Mouse (Mus musculus) MEL (cell line): ENCODE data around the gene Duoxa2. TPM values are rescaled to one million over a fixed set of nuclear protein-coding genes. Genes with fewer than 3 reads are reported as not detected.

Source experiments
- DNase-seq: peaks from one replicate; pipeline ENCODE4 v3.0.0; 2011; ENCODE audit warnings: low read depth, low spot score
- H3K27ac ChIP-seq: 2 replicates; pipeline ENCODE4 v1.5.1; 2012; ENCODE audit warnings: low read depth, mild to moderate bottlenecking, control low read depth, low read length, moderate library complexity; ENCODE audit not compliant: control insufficient read depth
- H3K27me3 ChIP-seq, 2 experiments: fragments of 150-350 bp in 1 of 2; sonication (generic) in 1 of 2; 2 replicates each; pipeline ENCODE4 v1.6.1; 2012; ENCODE audit warnings: low read length in 2 of 2, mild to moderate bottlenecking in 2 of 2, improper control_type of control experiment in 1 of 2, moderate library complexity in 1 of 2; ENCODE audit not compliant: insufficient read depth in 2 of 2, control insufficient read depth in 1 of 2
- H3K36me3 ChIP-seq, 2 experiments: 2 replicates each; pipeline ENCODE4 v1.6.1; 2012 to 2014; ENCODE audit warnings: low read length in 2 of 2, improper control_type of control experiment in 1 of 2, inconsistent platforms in 1 of 2, mild to moderate bottlenecking in 1 of 2; ENCODE audit not compliant: insufficient read depth in 2 of 2, control insufficient read depth in 1 of 2
- H3K4me1 ChIP-seq, 2 experiments: fragments of 150-350 bp in 1 of 2; sonication (generic) in 1 of 2; 2 replicates each; pipeline ENCODE4 v1.6.1; 2012; ENCODE audit warnings: low read length in 2 of 2, improper control_type of control experiment in 1 of 2, mild to moderate bottlenecking in 1 of 2; ENCODE audit not compliant: insufficient read depth in 2 of 2, control insufficient read depth in 1 of 2
- H3K4me3 ChIP-seq, 2 experiments: fragments of 150-350 bp in 1 of 2; sonication (generic) in 1 of 2; 2 replicates each; pipeline ENCODE4 v1.5.1; 2012; ENCODE audit warnings: low read depth in 2 of 2, low read length in 2 of 2, mild to moderate bottlenecking in 2 of 2, moderate library complexity in 2 of 2, control low read depth in 1 of 2, improper control_type of control experiment in 1 of 2; ENCODE audit not compliant: control insufficient read depth in 1 of 2, insufficient read depth in 1 of 2
- H3K79me2 ChIP-seq: 2 replicates; pipeline ENCODE4 v1.6.1; 2012; ENCODE audit warnings: mild to moderate bottlenecking, low read length, moderate library complexity; ENCODE audit not compliant: control insufficient read depth, poor library complexity, insufficient read depth
- H3K9ac ChIP-seq: 2 replicates; pipeline ENCODE4 v1.6.1; 2012; ENCODE audit warnings: low read depth, mild to moderate bottlenecking, control low read depth, low read length, moderate library complexity; ENCODE audit not compliant: control insufficient read depth, poor library complexity, severe bottlenecking
- H3K9me3 ChIP-seq: fragments of 150-350 bp; sonication (generic); replicated peaks from 2 replicates; pipeline ENCODE4 v1.6.1; 2012; ENCODE audit warnings: mild to moderate bottlenecking, low read length, improper control_type of control experiment, moderate library complexity; ENCODE audit not compliant: insufficient read depth
- BHLHE40 ChIP-seq: IDR thresholded peaks from 2 replicates; pipeline ENCODE4 v1.6.1; 2012; ENCODE audit warnings: low read depth, mild to moderate bottlenecking, inconsistent platforms, low read length, improper control_type of control experiment, borderline replicate concordance
- CHD2 ChIP-seq: IDR thresholded peaks from 2 replicates; pipeline ENCODE4 v1.6.1; 2011; ENCODE audit warnings: low read length, improper control_type of control experiment
- EP300 ChIP-seq, 2 experiments: IDR thresholded peaks; 2 replicates each; pipeline ENCODE4 v1.6.1; 2011; ENCODE audit warnings: improper control_type of control experiment in 2 of 2, low read length in 2 of 2, low read depth in 1 of 2, mild to moderate bottlenecking in 1 of 2
- ETS1 ChIP-seq: IDR thresholded peaks from 2 replicates; pipeline ENCODE4 v1.6.1; 2012; ENCODE audit warnings: low read depth, mild to moderate bottlenecking, inconsistent platforms, low read length, improper control_type of control experiment, moderate library complexity
- GABPA ChIP-seq: IDR thresholded peaks from 2 replicates; pipeline ENCODE4 v1.6.1; 2012; ENCODE audit warnings: low read depth, mild to moderate bottlenecking, inconsistent platforms, low read length, improper control_type of control experiment, moderate library complexity
- GATA1 ChIP-seq: IDR thresholded peaks from 2 replicates; pipeline ENCODE4 v1.6.1; 2011; ENCODE audit warnings: low read depth, low read length, improper control_type of control experiment
- HCFC1 ChIP-seq: IDR thresholded peaks from 2 replicates; pipeline ENCODE4 v1.6.1; 2012; ENCODE audit warnings: low read depth, mild to moderate bottlenecking, inconsistent platforms, low read length, improper control_type of control experiment, moderate library complexity
- JUND ChIP-seq: IDR thresholded peaks from 2 replicates; pipeline ENCODE4 v1.6.1; 2011; ENCODE audit warnings: low read depth, mild to moderate bottlenecking, improper control_type of control experiment, low read length
- KAT2A ChIP-seq: conservative IDR thresholded peaks from 2 replicates; pipeline ENCODE4 v1.6.1; 2012; ENCODE audit warnings: low read depth, low read length, improper control_type of control experiment, inconsistent platforms
- MAFK ChIP-seq: IDR thresholded peaks from 2 replicates; pipeline ENCODE4 v1.6.1; 2011; ENCODE audit warnings: low read depth, mild to moderate bottlenecking, low read length, improper control_type of control experiment, borderline replicate concordance
- MAX ChIP-seq: IDR thresholded peaks from 2 replicates; pipeline ENCODE4 v1.6.1; 2011; ENCODE audit warnings: low read length, improper control_type of control experiment
- MAZ ChIP-seq: IDR thresholded peaks from 2 replicates; pipeline ENCODE4 v1.6.1; 2012; ENCODE audit warnings: low read depth, mild to moderate bottlenecking, inconsistent platforms, low read length, improper control_type of control experiment
- MEF2A ChIP-seq: IDR thresholded peaks from 2 replicates; pipeline ENCODE4 v1.6.1; 2014; ENCODE audit warnings: low read depth, mild to moderate bottlenecking, inconsistent platforms, low read length, improper control_type of control experiment; ENCODE audit not compliant: poor library complexity, insufficient replicate concordance, severe bottlenecking; ENCODE audit errors: extremely low read depth
- MXI1 ChIP-seq: IDR thresholded peaks from 2 replicates; pipeline ENCODE4 v1.6.1; 2011; ENCODE audit warnings: mild to moderate bottlenecking, low read depth, low read length, improper control_type of control experiment
- MYB ChIP-seq: IDR thresholded peaks from 2 replicates; pipeline ENCODE4 v1.6.1; 2011; ENCODE audit warnings: mild to moderate bottlenecking, low read depth, low read length, improper control_type of control experiment
- MYC ChIP-seq: IDR thresholded peaks from 2 replicates; pipeline ENCODE4 v1.6.1; 2011; ENCODE audit warnings: low read depth, mild to moderate bottlenecking, low read length, improper control_type of control experiment, moderate library complexity
- NELFE ChIP-seq: IDR thresholded peaks from 2 replicates; pipeline ENCODE4 v1.6.1; 2011; ENCODE audit warnings: low read depth, low read length, improper control_type of control experiment
- POLR2AphosphoS2 ChIP-seq: IDR thresholded peaks from 2 replicates; pipeline ENCODE4 v1.6.1; 2011; ENCODE audit warnings: low read length, improper control_type of control experiment
- RAD21 ChIP-seq: IDR thresholded peaks from 2 replicates; pipeline ENCODE4 v1.6.1; 2011; ENCODE audit warnings: mild to moderate bottlenecking, low read depth, low read length, improper control_type of control experiment
- RCOR1 ChIP-seq: IDR thresholded peaks from 2 replicates; pipeline ENCODE4 v1.6.1; 2012; ENCODE audit warnings: low read depth, mild to moderate bottlenecking, inconsistent platforms, low read length, improper control_type of control experiment
- SMC3 ChIP-seq: IDR thresholded peaks from 2 replicates; pipeline ENCODE4 v1.6.1; 2011; ENCODE audit warnings: low read depth, low read length, improper control_type of control experiment
- TAL1 ChIP-seq: IDR thresholded peaks from 2 replicates; pipeline ENCODE4 v1.6.1; 2012; ENCODE audit warnings: mild to moderate bottlenecking, inconsistent platforms, low read length, moderate library complexity, mixed read lengths
- TBP ChIP-seq: IDR thresholded peaks from 2 replicates; pipeline ENCODE4 v1.8.0; 2011; ENCODE audit warnings: low read depth, low read length, improper control_type of control experiment
- TCF12 ChIP-seq: IDR thresholded peaks from 2 replicates; pipeline ENCODE4 v1.6.1; 2014; ENCODE audit warnings: low read depth, mild to moderate bottlenecking, inconsistent platforms, low read length, improper control_type of control experiment, moderate library complexity
- USF2 ChIP-seq, 2 experiments: IDR thresholded peaks; 2 replicates each; pipeline ENCODE4 v1.6.1; 2011 to 2012; ENCODE audit warnings: improper control_type of control experiment in 2 of 2, low read length in 2 of 2, borderline replicate concordance in 1 of 2, inconsistent platforms in 1 of 2, low read depth in 1 of 2, mild to moderate bottlenecking in 1 of 2; ENCODE audit not compliant: insufficient read depth in 1 of 2
- ZC3H11A ChIP-seq: IDR thresholded peaks from 2 replicates; pipeline ENCODE4 v1.6.1; 2012; ENCODE audit warnings: low read depth, mild to moderate bottlenecking, inconsistent platforms, low read length, improper control_type of control experiment
- ZKSCAN1 ChIP-seq: IDR thresholded peaks from 2 replicates; pipeline ENCODE4 v1.6.1; 2012; ENCODE audit warnings: low read depth, mild to moderate bottlenecking, inconsistent platforms, low read length, improper control_type of control experiment, moderate library complexity
- polyA plus RNA-seq, 2 experiments: library from polyadenylated mRNA; stranded (reverse) in 1 of 2; unstranded in 1 of 2; fragments of >175 nt in 1 of 2; fragments of >200 nt in 1 of 2; gene quantifications; 2 replicates each; pipeline versions ENCODE4 v1.2.1 to v1.2.4; 2012; ENCODE audit warnings: low replicate concordance in 2 of 2, low read depth in 1 of 2; ENCODE audit not compliant: insufficient read length in 2 of 2, insufficient read depth in 1 of 2, missing spikeins in 1 of 2
- total RNA-seq: library from RNA; depleted of rRNA; stranded (reverse); fragments of 300-350 nt; gene quantifications from 2 replicates; pipeline ENCODE4 v1.2.3, GENCODE M21; 2012

Duoxa2 gene
- total and polyA plus RNA-seq, 3 experiments = not detected

GRCm38 (mm10) chr2:122299911-122300655 is 1.4 kb downstream of the Duoxa2 start:
- no peak overlapping the region for H3K27ac ChIP-seq
- no peaks in the 10 kb centered on the region for H3K9me3 ChIP-seq
- H3K4me3 ChIP-seq = no peak overlapping the region
- no peaks in the 10 kb centered on the region for H3K36me3 ChIP-seq
- no peak overlapping the region for H3K9ac ChIP-seq
- no peak for DNase-seq
- H3K79me2 ChIP-seq = no peaks in the 10 kb centered on the region
- H3K27me3 ChIP-seq = no peaks in the 10 kb centered on the region; a peak in 1 of 4 replicates
- no peaks in the 10 kb centered on the region for H3K4me1 ChIP-seq
- TF ChIP-seq ETS1 = no peak
- TF ChIP-seq MYB = no peak
- TF ChIP-seq MXI1 = no peak
- TF ChIP-seq ZC3H11A = no peak
- no peak for TF ChIP-seq ZKSCAN1
- TF ChIP-seq MEF2A = no peak
- TF ChIP-seq MAX = no peak
- TF ChIP-seq MAZ = no peak
- TF ChIP-seq POLR2AphosphoS2 = no peak
- TF ChIP-seq RAD21 = no peak
- no peak for TF ChIP-seq TBP
- TF ChIP-seq TCF12 = no peak
- TF ChIP-seq KAT2A = no peak
- TF ChIP-seq MYC = no peak
- TF ChIP-seq BHLHE40 = no peak
- no peak for TF ChIP-seq EP300 (IDR thresholded peaks at IDR 0.05; ENCODE audit: low read depth in 1 of 2, low read length in 2 of 2)
- no peak for TF ChIP-seq CHD2
- no peak for TF ChIP-seq SMC3
- no peak for TF ChIP-seq MAFK
- TF ChIP-seq GABPA = no peak

- no peak for TF ChIP-seq TAL1
- TF ChIP-seq EP300 (IDR thresholded peaks at IDR 0.05; ENCODE audit: low read depth in 1 of 2, low read length in 2 of 2) = no peak
- no peak for TF ChIP-seq TCF12
- no peak for TF ChIP-seq HCFC1
- no peak for TF ChIP-seq JUND
- TF ChIP-seq RCOR1 = no peak
- no peak for TF ChIP-seq NELFE
- TF ChIP-seq USF2 (IDR thresholded peaks at IDR 0.05; ENCODE audit: borderline replicate concordance in 1 of 2, insufficient read depth in 1 of 2, low read depth in 1 of 2, low read length in 2 of 2) = no peak
- no peak for TF ChIP-seq GATA1
- TF ChIP-seq CHD2 = no peak
- Histone ChIP-seq H3K9ac (no peak overlapping the region), H3K9me3 (no peaks in the 10 kb centered on the region), H3K79me2 (no peaks in the 10 kb centered on the region), H3K27me3 (no peaks in the 10 kb centered on the region; a peak in 1 of 4 replicates), H3K4me1 (no peaks in the 10 kb centered on the region), H3K36me3 (no peaks in the 10 kb centered on the region), H3K27ac (no peak overlapping the region), H3K4me3 (no peak overlapping the region)
- DNase-seq = no peak
These were observed 1.9 kb downstream of the Duoxa2 start for GRCm38 (mm10) chr2:122300656-122301020.
